Mouse (Mus musculus) cerebellum, postnatal 10 days (tissue): ENCODE results near the gene Sirt3.

ENCODE experiments used
- DNase-seq, 2 experiments: peaks; one replicate each; pipeline ENCODE4 v3.0.0; 2021; ENCODE audit warnings: mixed read lengths in 2 of 2

Gene Sirt3

DNA sequence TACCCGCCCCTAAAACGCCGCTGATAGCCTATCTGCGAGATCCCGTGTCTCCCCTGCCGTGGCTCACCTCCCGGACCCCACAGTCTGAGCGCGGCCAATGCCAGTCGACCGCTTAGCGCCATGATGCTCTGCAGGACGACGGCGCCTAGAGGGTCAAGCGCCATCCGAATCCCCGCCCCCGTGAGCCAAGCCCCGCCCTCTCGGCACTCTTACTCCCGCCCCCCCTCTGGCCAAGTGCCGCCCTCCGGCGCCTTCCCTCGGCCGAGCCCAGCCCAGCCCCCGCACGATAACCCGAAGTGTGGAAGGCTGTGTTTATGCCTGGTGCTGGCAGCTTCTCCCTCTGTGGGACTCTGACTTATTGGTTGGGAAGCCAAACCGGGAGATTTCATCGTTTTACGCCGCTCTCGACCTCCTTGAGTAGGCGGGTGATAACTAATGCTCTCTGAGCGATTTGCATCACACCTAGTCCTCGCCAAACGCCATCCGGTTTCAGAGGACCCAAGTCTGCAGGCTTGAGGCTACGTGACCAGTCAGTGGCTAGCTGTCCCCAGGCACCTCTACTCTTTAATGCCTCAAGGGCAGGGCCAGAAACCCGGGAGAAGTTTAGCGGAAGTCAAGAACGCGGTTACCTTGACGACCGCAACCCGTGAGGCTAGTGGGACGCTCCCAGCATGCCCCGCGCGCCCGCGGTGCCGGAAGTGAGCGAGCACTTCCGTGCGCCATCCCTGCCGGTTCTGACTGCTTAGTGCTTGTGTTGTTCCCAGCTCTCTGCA, at the start of gene Sirt3, which contains the start of gene Psmd13:
Sirt3 (minus strand) TSS at position 614 of the 773 bp plus-strand sequence.
Psmd13 (plus strand) TSS at position 273 of the 773 bp plus-strand sequence.
- peak; percentile 98 to 99 for DNase-seq

DNA sequence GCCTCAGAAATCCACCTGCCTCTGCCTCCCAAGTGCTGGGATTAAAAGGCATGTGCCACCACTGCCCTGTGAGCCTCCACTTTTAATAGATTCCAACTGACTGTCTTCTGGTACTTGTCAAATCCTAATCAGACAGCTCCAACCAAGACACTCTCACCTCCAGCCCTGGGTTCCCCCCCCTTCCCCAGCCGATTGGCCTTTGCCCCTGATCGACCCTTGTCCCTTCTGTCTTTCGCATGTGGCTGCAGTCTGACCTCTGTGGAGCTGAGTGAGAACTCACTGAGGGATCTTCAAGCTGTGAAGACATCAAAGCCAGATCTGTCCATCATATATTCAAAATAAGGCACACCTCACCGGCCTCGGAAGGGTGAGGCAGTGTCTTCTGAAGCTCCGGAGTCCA, 45.1 kb upstream of the Sirt3 start:
- DNase-seq: no peak

- DNase-seq: no peak
Measured at GRCm38 (mm10) chr7:140923070-140923775, 41.1 kb upstream of the Sirt3 start.

GRCm38 (mm10) chr7:140922398-140923069, 40.4 kb upstream of the Sirt3 start:
- peak; percentile 94 to 95 for DNase-seq

GRCm38 (mm10) chr7:140921225-140921975, 39.3 kb upstream of the Sirt3 start:
- no peak for DNase-seq

DNA sequence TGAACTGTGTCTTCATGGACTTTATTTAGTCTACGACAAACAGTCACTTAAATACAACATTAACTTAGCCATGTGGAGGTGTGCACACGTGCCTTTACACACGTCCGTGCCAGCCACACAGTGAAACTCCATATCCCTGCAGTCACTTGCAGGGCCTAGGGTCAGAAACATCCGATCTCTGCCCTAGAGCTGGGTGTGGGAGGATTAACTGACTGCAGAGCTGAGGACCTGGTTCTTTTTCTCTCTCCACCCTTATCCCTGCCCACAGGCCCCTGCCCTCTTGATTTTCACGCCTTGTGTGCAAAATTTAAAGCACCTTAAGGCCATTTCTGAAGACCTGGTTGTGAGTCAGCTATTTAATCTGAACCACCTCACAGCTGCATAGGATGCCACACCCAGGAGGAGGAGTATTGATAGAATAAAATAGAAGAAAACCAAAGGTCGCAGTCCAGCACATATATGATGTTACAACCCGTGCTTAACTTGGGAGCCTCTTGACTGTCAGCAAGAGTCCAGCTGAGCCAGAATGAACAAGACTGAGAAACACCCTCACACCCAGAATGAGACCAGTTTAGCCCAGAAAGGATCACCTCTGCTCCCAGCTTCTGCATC, 38.4 kb upstream of the Sirt3 start, which contains the start of gene Nlrp6:
Nlrp6 (plus strand) TSS at position 485 of the 612 bp plus-strand sequence.
- no peak for DNase-seq

- DNase-seq: no peak
Measured at GRCm38 (mm10) chr7:140919911-140920310, 37.8 kb upstream of the Sirt3 start.

DNA sequence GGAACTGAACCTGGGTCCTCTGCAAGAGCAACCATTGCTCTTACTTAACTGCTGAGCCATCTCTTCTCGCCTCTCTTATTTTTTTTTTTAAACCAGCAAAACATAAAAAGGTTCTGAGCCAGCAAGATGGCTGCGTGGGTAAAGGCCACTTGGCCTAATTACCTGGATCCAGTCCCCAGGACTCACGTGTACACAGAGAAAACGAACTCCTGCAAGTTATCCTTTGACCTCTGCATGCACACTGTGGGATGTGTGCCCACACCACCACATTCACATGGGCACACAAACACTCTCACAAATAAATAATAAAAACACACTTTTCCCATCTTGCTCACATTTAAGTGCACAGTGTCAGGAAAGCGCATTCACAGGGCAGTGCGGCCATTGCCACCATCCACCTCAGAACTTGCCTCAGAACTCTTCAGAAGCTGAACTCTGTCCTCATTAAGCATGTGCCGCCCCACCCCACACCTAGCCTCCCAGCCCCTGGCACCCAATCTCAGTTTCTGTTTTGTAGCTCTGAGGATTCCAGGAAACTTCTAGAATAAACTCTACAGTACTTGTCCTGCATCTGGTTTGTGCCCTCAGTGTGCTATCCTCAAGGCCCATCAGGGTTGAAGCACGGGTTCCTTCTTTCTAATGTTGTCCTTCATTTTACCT, 32.1 kb upstream of the Sirt3 start:
- DNase-seq: no peak

DNA sequence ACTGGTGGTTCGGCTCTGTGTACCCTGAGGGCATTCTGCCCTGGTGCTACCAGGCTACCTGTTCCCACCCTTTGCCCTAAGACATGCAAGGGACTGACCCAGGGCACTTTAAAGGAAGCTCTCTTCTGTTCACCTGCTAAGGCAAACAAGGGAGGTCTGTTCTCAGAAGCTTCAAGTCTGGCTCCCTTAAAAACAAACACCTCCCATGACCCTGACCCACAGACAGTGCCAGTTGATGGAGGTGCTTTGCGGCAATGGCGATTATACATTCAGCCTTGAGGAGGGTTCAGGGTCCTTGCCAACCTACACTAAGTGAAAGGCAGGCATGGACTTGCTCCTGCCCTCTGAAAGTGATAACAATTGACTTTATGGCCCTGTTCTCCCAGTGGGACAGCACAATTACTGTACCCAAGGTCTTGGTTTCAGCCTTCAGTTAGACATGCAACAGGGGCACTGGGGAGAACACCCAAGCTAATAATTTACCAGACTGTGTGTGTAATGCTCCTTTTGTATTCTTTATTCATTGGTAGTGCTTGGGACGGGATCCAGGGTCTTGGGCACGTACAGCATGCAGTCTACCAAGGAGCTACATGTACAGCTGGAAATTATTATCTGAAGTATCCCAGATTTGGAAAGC, 30.9 kb upstream of the Sirt3 start:
- no peak for DNase-seq

DNA sequence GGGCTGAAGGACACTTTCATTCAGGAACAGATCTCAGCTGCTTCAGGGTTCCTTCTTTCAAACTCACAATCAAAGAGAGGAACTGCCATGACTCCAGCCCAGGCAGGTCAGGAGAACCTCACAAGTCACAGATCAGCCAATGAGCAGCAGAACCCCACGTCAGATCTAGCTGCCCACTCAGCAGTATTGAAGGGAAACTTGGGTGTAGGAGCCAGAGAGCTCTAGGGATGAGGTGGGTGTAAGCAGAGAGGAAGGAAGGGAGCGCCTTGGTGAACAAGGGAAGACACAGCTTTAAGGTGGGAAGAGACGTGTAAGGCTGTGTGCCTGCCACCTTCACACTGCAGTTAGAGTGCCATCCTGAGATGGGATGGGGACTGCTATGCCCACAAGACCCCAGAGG, 30.2 kb upstream of the Sirt3 start:
- DNase-seq: no peak

DNA sequence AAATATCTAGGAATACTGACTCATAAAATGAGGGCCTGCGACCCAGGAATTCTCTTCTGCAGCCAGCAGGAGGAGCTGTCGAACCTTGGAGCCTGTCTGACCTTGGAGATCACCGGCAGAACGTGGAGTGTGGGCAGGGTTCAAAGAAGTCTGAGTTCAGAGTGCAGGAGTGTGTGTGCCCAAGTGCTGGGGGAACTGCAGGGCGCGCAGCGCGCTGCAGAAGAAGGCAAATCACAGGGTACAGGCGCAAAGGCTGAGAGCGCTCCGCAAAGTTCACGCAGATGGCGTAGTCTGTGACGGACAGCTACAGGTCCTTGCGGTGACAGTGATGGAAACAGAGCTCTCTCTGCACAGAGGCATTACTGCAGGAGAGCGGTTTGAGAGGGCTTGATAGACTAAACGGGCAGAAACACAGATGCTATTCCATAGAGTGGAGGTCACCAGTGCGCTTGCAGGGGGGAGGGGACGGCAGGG, 26.6 kb upstream of the Sirt3 start:
- peak; percentile 87 to 88 for DNase-seq

- DNase-seq: no peak
Measured at GRCm38 (mm10) chr7:140908181-140908580, 26.1 kb upstream of the Sirt3 start.

GRCm38 (mm10) chr7:140907697-140908096, 25.6 kb upstream of the Sirt3 start:
- no peak for DNase-seq

DNA sequence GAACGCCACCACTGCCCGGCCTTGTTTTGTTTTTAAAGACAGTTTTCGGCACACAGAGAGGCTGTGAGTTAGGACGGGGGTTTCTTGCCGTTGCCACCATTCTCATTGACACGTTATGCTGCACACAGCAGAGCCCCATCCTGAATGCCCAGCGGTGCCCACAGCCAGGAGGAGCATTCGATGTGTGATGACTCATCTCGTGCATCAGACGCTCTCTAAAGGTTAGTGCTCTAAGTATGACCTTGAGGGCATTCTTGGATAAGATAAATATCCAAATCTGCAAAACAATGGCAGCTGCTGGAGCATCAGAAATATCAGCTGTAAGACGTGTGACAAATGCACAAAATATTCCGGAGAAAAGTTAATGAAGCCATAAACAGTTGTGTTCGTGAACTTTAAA, 25.0 kb upstream of the Sirt3 start:
- no peak for DNase-seq

DNA sequence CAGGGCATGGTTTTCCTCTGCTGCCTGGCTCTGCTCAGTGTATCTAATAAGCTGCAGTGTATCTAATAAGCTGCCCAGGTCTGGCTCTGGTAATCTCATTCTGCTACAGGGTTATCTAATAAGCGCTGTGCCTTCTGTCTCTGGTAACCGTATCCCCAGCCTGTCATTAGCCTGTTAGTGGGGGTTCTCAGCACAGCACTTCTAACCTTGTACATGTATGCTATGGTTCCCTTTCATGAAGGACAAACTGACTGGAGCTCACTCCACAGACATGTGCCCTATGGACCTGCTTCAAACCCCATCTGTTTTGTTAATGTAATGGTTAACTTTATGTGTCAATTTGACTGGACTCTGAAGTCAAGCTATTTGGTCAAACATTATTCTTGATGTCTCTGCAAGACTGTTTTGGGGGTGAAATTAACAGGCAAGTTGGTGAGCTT, 23.6 kb upstream of the Sirt3 start:
- DNase-seq: no peak

GRCm38 (mm10) chr7:140903212-140903611, 21.1 kb upstream of the Sirt3 start:
- DNase-seq: peak; percentile 91 to 95

DNA sequence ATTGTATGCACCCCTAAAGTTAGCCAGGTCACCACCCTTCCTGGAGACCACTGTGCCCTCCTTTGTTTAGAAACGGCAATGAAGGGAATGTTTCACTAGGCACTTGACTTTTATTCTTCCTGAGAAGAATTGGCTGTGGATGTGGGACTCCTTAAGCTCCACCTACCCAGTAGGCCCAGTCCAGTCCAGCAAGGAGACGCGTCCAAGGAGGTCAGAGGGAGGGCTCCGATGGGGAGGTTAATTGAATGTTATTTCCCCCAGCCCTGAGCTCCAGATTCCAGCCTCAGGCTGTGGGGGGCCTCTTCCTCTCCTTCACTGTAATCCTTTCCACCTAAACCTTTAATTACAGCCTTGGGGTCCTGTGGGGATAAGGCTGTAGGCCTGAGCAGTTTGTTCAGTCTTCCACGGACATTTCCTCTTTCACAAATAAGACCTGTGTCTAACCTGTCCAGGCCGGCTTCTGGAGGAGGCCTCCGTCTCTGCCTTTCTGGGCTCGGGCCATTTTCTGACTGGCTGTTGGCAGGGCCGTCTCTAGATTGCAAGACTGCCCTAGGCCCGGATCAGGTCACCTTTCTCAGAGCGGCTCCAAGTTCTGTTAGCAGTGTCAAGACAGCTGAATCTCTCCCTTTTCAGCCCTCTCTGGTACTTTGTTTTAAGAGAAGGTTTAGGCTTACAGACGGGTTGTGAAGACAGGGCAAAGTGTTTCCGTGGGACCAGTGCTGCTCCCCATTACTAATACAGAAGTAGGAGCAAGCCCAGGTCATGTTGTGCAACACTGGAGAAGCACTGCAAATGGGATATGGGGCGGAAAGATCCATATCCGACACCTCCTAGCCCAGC, 20.1 kb upstream of the Sirt3 start:
- peak in 1 of 2 experiments; percentile 22 for DNase-seq

GRCm38 (mm10) chr7:140900220-140900619, 18.1 kb upstream of the Sirt3 start, which contains the start of gene Cox8b:
Cox8b (minus strand) TSS chr7:140900446.
- peak; percentile 38 to 42 for DNase-seq

- DNase-seq: no peak
Measured at GRCm38 (mm10) chr7:140899121-140899520, 17.0 kb upstream of the Sirt3 start.

GRCm38 (mm10) chr7:140897863-140898262, 15.8 kb upstream of the Sirt3 start:
- no peak for DNase-seq
